Mouse (Mus musculus) lung, postnatal 0 days (tissue): ENCODE measurements around the gene Larp4b. TPM values are rescaled to one million over a fixed set of nuclear protein-coding genes. Genes with fewer than 3 reads are reported as not detected.

Experiments used
- ATAC-seq: fragments of 200-750 bp; cut with Nextera tagmentation; 2 replicates; pipeline ENCODE4 v1.8.0; 2017; ENCODE audit warnings: moderate library complexity
- DNase-seq: peaks from one replicate; pipeline ENCODE4 v3.0.0-alpha.2; 2016; ENCODE audit warnings: low spot score
- H3K27ac ChIP-seq: fragments of 300-500 bp; sonication (generic); 2 replicates; pipeline ENCODE4 v1.5.1; 2014; ENCODE audit warnings: antibody characterized with exemption, mild to moderate bottlenecking, low read length, mixed read lengths
- H3K27me3 ChIP-seq: fragments of 300-500 bp; sonication (generic); replicated peaks from 2 replicates; pipeline ENCODE4 v1.6.1; 2014; ENCODE audit warnings: low read length, mixed read lengths; ENCODE audit not compliant: insufficient read depth
- H3K36me3 ChIP-seq: fragments of 300-500 bp; sonication (generic); 2 replicates; pipeline ENCODE4 v1.6.1; 2014; ENCODE audit warnings: low read length, mixed read lengths; ENCODE audit not compliant: insufficient read depth
- H3K4me1 ChIP-seq: fragments of 300-500 bp; sonication (generic); 2 replicates; pipeline ENCODE4 v1.6.1; 2014; ENCODE audit warnings: antibody characterized with exemption, low read depth, low read length, mixed read lengths; ENCODE audit not compliant: insufficient read depth
- H3K4me2 ChIP-seq: fragments of 300-500 bp; sonication (generic); replicated peaks from 2 replicates; pipeline ENCODE4 v1.6.1; 2014; ENCODE audit warnings: low read depth, mild to moderate bottlenecking, low read length, moderate library complexity, mixed read lengths
- H3K4me3 ChIP-seq: fragments of 300-500 bp; sonication (generic); 2 replicates; pipeline ENCODE4 v1.5.1; 2014; ENCODE audit warnings: low read depth, low read length
- H3K9ac ChIP-seq: fragments of 300-500 bp; sonication (generic); replicated peaks from 2 replicates; pipeline ENCODE4 v1.6.1; 2014; ENCODE audit warnings: low read depth, mild to moderate bottlenecking
- H3K9me3 ChIP-seq: fragments of 300-500 bp; sonication (generic); 2 replicates; pipeline ENCODE4 v1.6.1; 2016; ENCODE audit warnings: low read length, mixed read lengths
- CTCF ChIP-seq: IDR thresholded peaks from 2 replicates; pipeline ENCODE4 v1.5.1; 2016; ENCODE audit warnings: antibody characterized with exemption, mild to moderate bottlenecking
- EP300 ChIP-seq: IDR thresholded peaks from 2 replicates; pipeline ENCODE4 v1.6.1; 2016; ENCODE audit warnings: antibody characterized with exemption, mild to moderate bottlenecking, control low read depth
- WGBS: fragments of 180-500 bp; shearing (Covaris S2); extraction: QIAGEN DNeasy Blood & Tissue Kit; methylation state at CpG from one replicate; pipeline ENCODE4 v1.1.7; 2014; 5-methylcytosine and 5-hydroxymethylcytosine counted together
- polyA plus RNA-seq: library from polyadenylated mRNA; unstranded; fragments of >200 nt; fragmentation: Nextera tagmentation; extraction: Ambion mirVana; gene quantifications from 2 replicates; pipeline ENCODE4 v1.2.1, GENCODE M21; 2015

The Larp4b gene
- polyA plus RNA-seq, 1 experiment from 2014 or later: 27.7 TPM

DNA sequence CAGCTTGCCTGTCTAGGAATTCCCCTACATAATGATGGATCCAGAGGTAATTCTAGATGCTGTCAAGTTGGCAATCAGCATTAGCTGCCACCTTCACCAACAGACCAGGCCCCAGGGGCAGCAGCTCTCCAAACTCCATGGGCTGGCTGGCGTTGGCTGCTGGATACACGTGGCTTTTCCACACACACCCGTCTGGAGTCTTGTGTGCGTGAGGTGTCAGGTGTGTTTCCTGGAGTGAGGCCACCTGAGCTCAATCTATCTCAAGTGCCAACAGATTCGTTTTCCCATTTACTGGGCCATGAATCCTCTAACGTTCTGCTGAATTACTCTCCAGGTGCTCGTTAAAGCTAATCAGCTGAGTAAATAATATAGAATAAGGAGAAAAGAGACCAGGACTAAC is 93.5 kb downstream of the Larp4b start:
- H3K27me3 ChIP-seq: no peaks in the 10 kb centered on the region
- H3K9ac ChIP-seq: no peak overlapping the region
- TF ChIP-seq EP300 (no peak), CTCF (no peak)
- 47% methylated on average over 7 of the region's 7 CpGs for WGBS
- H3K4me3 ChIP-seq: no peak overlapping the region
- DNase-seq (no peak), ATAC-seq (no peak)
- H3K27ac ChIP-seq: no peak overlapping the region
- no peaks in the 10 kb centered on the region for H3K9me3 ChIP-seq
- no peaks in the 10 kb centered on the region for H3K36me3 ChIP-seq
- H3K4me1 ChIP-seq: no peaks in the 10 kb centered on the region
- no peak overlapping the region for H3K4me2 ChIP-seq

DNA sequence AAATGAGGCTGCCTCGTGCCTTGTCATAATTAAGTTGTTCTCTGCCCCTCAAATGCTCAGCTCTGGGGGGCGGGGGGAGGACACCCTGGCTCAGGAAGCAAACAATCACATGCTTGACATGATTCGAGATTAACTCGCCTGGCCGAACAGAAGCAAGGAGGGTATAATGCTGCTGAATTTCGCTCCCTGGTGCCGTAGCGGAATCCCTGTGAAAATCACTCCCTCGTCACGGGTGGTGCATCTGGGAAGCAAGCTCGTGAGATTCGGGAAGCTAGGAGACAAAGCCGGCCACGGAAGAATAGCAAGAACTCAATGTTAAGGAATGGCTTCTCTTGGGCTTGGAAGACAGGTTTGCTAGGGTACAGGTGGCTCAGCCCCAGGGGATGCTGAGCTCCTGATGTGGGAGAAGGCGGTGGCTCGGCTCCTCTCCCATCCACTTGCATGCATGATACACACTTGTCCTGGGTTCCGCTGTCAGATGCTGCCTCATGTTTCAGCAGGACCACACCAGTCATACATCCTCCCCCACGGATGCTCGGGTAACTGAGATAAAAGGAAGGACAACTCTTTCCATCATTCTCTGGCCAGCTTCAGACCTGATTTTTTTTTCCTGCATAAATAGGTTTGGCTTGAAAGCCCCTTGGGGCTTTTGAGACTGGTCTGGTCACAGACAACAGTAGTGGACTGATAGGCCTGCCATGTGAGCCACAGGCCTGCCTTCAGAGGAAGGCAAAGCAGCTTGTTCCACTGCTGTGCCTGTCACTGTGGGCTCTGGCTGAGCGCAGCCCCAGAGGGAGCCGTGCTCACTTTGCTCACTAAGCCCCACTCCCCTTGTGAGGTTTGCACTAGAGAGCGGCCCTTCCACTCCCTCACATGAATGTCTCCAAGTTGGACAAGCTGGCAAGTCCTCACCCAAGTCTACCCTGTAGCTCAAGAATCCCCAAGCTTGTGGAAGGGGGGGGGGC is 94.2 kb downstream of the Larp4b start:
- WGBS: 68% methylated on average over 22 of the region's 22 CpGs
- no peaks in the 10 kb centered on the region for H3K36me3 ChIP-seq
- H3K9ac ChIP-seq: no peak overlapping the region
- H3K27me3 ChIP-seq: no peaks in the 10 kb centered on the region
- no peaks in the 10 kb centered on the region for H3K4me1 ChIP-seq
- DNase-seq (no peak), ATAC-seq (no peak)
- H3K9me3 ChIP-seq: no peaks in the 10 kb centered on the region
- TF ChIP-seq EP300 (no peak), CTCF (no peak)
- H3K4me2 ChIP-seq: no peak overlapping the region
- no peak overlapping the region for H3K4me3 ChIP-seq
- H3K27ac ChIP-seq: no peak overlapping the region

DNA sequence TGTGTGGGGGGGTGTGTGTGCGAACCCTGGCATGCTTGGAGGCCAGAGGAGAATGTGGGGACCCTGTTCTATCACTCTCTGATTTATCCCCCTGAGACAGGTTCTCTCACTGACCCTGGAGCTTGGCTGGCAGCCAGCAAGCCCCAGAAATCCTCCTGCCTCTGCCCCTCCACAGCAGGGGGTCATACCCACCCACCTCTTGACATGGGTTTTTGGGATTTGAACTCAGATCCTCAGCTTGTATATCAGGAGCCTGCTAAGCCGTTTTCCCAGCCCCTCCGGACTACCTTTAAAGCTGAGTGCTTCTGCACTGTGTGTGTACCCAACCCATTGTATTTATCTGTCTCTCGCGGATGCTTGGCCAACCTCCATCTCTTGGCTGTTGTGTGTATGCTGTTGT is 95.8 kb downstream of the Larp4b start:
- H3K4me2 ChIP-seq: no peak overlapping the region
- ATAC-seq (no peak), DNase-seq (no peak)
- no peaks in the 10 kb centered on the region for H3K27me3 ChIP-seq
- 80% methylated on average over 5 of the region's 5 CpGs for WGBS
- no peaks in the 10 kb centered on the region for H3K36me3 ChIP-seq
- no peak overlapping the region for H3K4me3 ChIP-seq
- no peak for TF ChIP-seq CTCF
- no peak for TF ChIP-seq EP300
- H3K9me3 ChIP-seq: no peaks in the 10 kb centered on the region
- H3K27ac ChIP-seq: no peak overlapping the region
- H3K9ac ChIP-seq: no peak overlapping the region
- no peaks in the 10 kb centered on the region for H3K4me1 ChIP-seq

DNA sequence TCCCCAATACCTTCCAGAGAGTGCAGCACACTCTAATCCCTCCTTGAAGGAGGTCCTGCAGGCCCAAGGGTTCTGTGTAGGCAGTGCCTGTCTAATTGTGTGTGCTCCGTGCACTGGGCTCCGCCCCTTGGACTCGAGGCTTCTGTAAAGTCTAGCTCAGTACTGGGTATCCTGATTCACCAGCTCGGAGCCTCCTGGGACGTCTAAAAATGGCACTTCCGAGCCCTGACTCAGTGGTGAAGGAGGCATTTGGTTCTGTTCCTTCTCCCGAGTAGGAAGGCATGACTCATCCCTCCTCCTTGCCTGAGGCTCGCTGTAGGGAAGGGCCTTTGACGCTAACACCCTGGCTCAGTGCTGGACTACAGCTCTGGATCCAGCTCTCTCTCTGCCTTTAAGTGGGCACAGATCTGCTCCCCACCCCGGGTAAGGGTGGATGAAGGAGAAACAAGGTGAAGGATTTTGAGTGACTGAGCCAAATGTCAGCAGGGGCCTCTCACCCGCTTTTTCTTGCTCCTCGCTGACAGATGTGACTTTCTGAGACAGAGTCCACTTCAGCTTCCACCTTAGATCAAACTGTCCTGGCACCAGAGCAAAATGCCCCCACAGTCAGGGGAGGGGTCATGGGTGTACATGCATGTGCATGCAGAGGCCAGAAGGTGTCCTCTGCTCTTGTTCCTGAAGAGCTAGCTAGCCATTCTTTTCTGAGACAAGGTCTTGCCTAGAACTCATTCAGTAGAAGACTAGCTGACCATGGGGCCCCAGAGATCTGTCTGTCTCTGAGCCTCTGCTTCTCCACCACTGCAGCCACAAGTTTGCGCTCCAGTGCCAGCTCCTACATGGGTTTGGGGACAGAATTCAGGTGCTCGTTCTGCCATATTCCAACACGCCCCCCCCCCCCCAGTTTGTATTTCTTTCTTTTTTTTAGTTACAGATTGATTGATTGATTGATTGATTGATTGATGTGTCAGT is 97.8 kb downstream of the Larp4b start:
- DNase-seq: peak; percentile 77
- 40% methylated on average over 15 of the region's 15 CpGs for WGBS
- no peaks in the 10 kb centered on the region for H3K9me3 ChIP-seq
- H3K27ac ChIP-seq: no peak overlapping the region
- H3K36me3 ChIP-seq: no peaks in the 10 kb centered on the region
- peak; percentile 90 for ATAC-seq
- no peak for TF ChIP-seq CTCF
- TF ChIP-seq EP300: no peak
- H3K9ac ChIP-seq: no peak overlapping the region
- no peaks in the 10 kb centered on the region for H3K4me1 ChIP-seq
- no peak overlapping the region for H3K4me2 ChIP-seq
- no peaks in the 10 kb centered on the region for H3K27me3 ChIP-seq
- H3K4me3 ChIP-seq: no peak overlapping the region

DNA sequence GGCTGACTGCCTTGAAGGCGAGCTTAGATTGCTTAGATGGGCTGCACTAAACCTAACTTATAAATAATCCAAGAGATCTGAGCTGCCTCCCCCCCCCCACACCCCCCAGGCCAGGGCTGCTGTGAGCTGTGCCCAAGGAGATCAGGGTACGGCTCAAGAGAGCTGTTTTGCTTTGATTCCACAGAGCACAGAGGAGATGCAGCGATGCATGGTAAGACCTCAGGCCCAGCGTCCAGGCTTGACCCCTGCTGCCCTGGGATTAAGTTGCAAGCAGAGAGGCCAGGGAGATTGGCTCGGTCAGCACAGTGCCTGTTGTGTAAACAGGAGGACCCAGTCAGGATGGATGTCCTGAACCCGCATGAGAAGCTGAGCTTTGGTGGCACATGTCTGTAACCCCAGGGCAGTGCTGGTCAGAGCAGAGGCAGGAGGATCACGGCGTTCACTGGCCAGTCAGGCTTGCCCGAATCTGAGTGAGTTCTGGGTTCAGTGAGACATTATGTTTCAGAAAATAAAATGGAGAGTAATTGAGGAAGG is 99.2 kb downstream of the Larp4b start:
- Histone ChIP-seq H3K27me3 (no peaks in the 10 kb centered on the region), H3K9me3 (no peaks in the 10 kb centered on the region), H3K9ac (no peak overlapping the region), H3K4me1 (no peaks in the 10 kb centered on the region), H3K4me2 (no peak overlapping the region), H3K4me3 (no peak overlapping the region), H3K36me3 (no peaks in the 10 kb centered on the region), H3K27ac (no peak overlapping the region)
- no peak for ATAC-seq
- WGBS: 54% methylated on average over 9 of the region's 9 CpGs
- DNase-seq: no peak
- TF ChIP-seq CTCF (no peak), EP300 (no peak)

DNA sequence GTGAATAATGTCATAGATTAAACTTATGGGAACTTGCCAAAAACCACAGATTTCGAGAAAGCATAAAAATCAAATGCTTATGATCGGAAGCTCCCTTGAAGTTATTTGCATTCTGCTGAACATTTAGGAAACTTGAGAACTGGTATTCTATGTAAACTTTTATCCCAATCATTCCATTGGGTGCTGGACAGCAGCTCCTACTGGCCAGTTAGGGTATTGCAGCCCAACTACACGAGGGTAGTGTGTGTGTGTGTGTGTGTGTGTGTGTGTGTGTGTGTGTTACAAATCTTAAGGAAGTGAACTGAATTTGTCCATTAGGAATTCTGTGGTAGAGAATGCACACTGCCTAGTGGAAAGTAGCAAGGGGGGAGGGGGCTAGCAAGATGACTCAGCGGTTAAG is 101.0 kb downstream of the Larp4b start:
- 82% methylated on average over 4 of the region's 4 CpGs for WGBS
- Histone ChIP-seq H3K9me3 (no peaks in the 10 kb centered on the region), H3K4me3 (no peak overlapping the region), H3K9ac (no peak overlapping the region), H3K4me2 (no peak overlapping the region), H3K27me3 (no peaks in the 10 kb centered on the region), H3K36me3 (no peaks in the 10 kb centered on the region), H3K27ac (no peak overlapping the region), H3K4me1 (no peaks in the 10 kb centered on the region)
- no peak for ATAC-seq
- DNase-seq: no peak
- TF ChIP-seq EP300 (no peak), CTCF (peak; percentile 54)
